Mouse (Mus musculus) forebrain, embryonic 16.5 days (tissue): ENCODE data around the gene Ldhc. TPM values are rescaled to one million over a fixed set of nuclear protein-coding genes. Genes with fewer than 3 reads are reported as not detected.
"Not testable (repeated sequence)": the region's sequence is repeated elsewhere in the genome, so short reads cannot be mapped to it uniquely, and the experiment has no call there.

Experiments used
- ATAC-seq: fragments of 200-750 bp; cut with Nextera tagmentation; 2 replicates; pipeline ENCODE4 v1.8.0; 2017; ENCODE audit warnings: mild to moderate bottlenecking, moderate library complexity
- H3K27ac ChIP-seq: fragments of 300-500 bp; sonication (generic); 2 replicates; pipeline ENCODE4 v1.5.1; 2014; ENCODE audit warnings: low read length, control low read depth
- H3K27me3 ChIP-seq: fragments of 300-500 bp; sonication (generic); replicated peaks from 2 replicates; pipeline ENCODE4 v1.6.1; 2014; ENCODE audit warnings: low read length; ENCODE audit not compliant: control insufficient read depth, insufficient read depth
- H3K36me3 ChIP-seq: fragments of 300-500 bp; sonication (generic); 2 replicates; pipeline ENCODE4 v1.6.1; 2014; ENCODE audit not compliant: control insufficient read depth, insufficient read depth
- H3K4me1 ChIP-seq: fragments of 300-500 bp; sonication (generic); replicated peaks from 2 replicates; pipeline ENCODE4 v1.6.1; 2014; ENCODE audit warnings: low read length; ENCODE audit not compliant: control insufficient read depth, insufficient read depth
- H3K4me2 ChIP-seq: fragments of 300-500 bp; sonication (generic); 2 replicates; pipeline ENCODE4 v1.6.1; 2014; ENCODE audit warnings: mild to moderate bottlenecking, low read length, control low read depth
- H3K4me3 ChIP-seq: fragments of 300-500 bp; sonication (generic); replicated peaks from 2 replicates; pipeline ENCODE4 v1.5.1; 2014; ENCODE audit warnings: mild to moderate bottlenecking, low read length, control low read depth
- H3K9ac ChIP-seq: fragments of 300-500 bp; sonication (generic); replicated peaks from 2 replicates; pipeline ENCODE4 v1.6.1; 2014; ENCODE audit warnings: low read depth, low read length, control low read depth
- H3K9me3 ChIP-seq: fragments of 300-500 bp; sonication (generic); 2 replicates; pipeline ENCODE4 v1.6.1; 2016; ENCODE audit warnings: low read length; ENCODE audit not compliant: control insufficient read depth
- WGBS: fragments of 180-500 bp; shearing (Covaris S2); extraction: QIAGEN DNeasy Blood & Tissue Kit; methylation state at CpG from one replicate; pipeline ENCODE4 v1.1.7; 2014; 5-methylcytosine and 5-hydroxymethylcytosine counted together
- polyA plus RNA-seq: library from polyadenylated mRNA; unstranded; fragments of >200 nt; fragmentation: Nextera tagmentation; extraction: Ambion mirVana; gene quantifications from 2 replicates; pipeline ENCODE4 v1.2.1, GENCODE M21; 2015

Ldhc gene
- polyA plus RNA-seq, 1 experiment from 2014 or later: 0.20 TPM

DNA sequence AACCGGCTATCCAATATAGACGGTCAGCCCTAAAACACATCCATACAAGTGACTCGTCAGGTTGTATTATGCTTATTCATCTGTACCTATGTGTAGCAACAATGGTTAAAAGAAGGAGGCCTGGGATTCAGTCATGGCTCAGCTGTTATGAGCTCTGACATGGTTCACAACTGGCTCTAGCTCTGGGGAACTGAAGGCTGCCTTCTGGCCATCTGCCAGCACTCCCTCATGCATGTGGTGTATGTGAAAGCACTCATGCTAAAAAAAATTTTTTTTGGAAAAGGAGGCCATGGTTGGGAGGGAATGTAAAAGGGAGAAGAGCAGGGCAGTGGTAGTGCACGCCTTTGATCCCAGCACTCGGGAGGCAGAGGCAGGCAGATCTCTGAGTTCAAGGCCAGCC is 18.8 kb downstream of the Ldhc start:
- H3K27ac ChIP-seq: no peak overlapping the region
- H3K9ac ChIP-seq: no peak overlapping the region
- H3K4me1 ChIP-seq: no peaks in the 10 kb centered on the region
- no peaks in the 10 kb centered on the region for H3K27me3 ChIP-seq
- H3K36me3 ChIP-seq: no peaks in the 10 kb centered on the region
- H3K4me3 ChIP-seq: no peak overlapping the region
- 97% methylated on average over 5 of the region's 5 CpGs for WGBS
- no peak overlapping the region for H3K4me2 ChIP-seq
- no peaks in the 10 kb centered on the region for H3K9me3 ChIP-seq
- no peak for ATAC-seq

GRCm38 (mm10) chr7:46880992-46881391 is 20.0 kb downstream of the Ldhc start:
- Histone ChIP-seq H3K4me3 (no peak overlapping the region), H3K9me3 (no peaks in the 10 kb centered on the region), H3K27ac (no peak overlapping the region), H3K4me1 (no peaks in the 10 kb centered on the region), H3K9ac (no peak overlapping the region), H3K36me3 (no peaks in the 10 kb centered on the region; the same call in 1 of the 2 replicates), H3K4me2 (no peak overlapping the region), H3K27me3 (no peaks in the 10 kb centered on the region)
- no peak for ATAC-seq
- 89% methylated on average over 2 of the region's 2 CpGs for WGBS

- WGBS: 83% methylated on average over 8 of the region's 8 CpGs
Observed at GRCm38 (mm10) chr7:46881941-46882340, 20.9 kb downstream of the Ldhc start.

DNA sequence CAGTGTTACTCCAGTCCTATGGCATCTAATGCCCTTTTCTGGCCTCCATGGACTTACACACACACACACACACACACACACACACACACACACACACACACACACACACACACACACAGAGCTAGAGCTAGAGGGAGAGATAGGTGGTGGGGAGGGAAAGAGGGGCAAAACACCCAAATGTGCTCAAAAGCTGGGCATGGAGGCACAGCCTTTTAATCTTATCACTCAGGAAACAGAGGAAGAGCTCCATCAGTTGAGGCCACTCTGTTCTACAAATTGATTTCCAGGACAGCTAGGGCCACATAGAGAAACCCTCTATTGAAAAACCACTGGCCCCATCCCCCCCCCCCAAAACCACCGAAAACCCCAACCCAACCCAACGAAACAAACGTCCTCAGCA is 22.3 kb downstream of the Ldhc start:
- Histone ChIP-seq H3K27me3 (no peaks in the 10 kb centered on the region), H3K4me2 (no peak overlapping the region), H3K36me3 (peaks cover 16% of the 10 kb centered on the region), H3K9me3 (no peaks in the 10 kb centered on the region), H3K4me1 (no peaks in the 10 kb centered on the region), H3K27ac (no peak overlapping the region), H3K9ac (no peak overlapping the region), H3K4me3 (no peak overlapping the region)
- 86% methylated on average over 3 of the region's 3 CpGs for WGBS
- no peak for ATAC-seq

More at GRCm38 (mm10) chr7:46881941-46882340, 20.9 kb downstream of the Ldhc start:
- not testable (repeated sequence) for H3K9me3 ChIP-seq, H3K4me2 ChIP-seq, H3K4me1 ChIP-seq, ATAC-seq, H3K9ac ChIP-seq, H3K4me3 ChIP-seq, H3K27ac ChIP-seq, H3K27me3 ChIP-seq, H3K36me3 ChIP-seq

DNA sequence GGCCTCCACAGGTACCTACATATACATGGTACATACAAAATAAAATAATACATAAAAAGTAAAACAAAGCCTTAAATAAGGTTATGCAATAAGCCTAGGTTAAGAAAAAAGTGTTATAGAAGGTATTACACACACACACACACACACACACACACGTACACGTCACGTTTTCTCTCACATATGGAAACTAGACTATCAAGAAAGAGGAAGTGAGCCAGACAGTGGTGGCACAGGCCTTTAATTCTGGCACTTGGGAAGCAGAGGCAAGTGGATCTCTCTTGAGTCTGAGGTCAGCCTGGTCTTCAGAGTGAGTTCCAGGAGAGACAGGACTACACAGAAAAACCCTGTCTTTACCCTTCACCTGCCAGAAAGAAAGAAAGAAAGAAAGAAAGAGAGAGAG is 34.5 kb downstream of the Ldhc start:
- WGBS: 85% methylated on average over 3 of the region's 3 CpGs
- H3K4me3 ChIP-seq: no peak overlapping the region
- H3K27me3 ChIP-seq: no peaks in the 10 kb centered on the region
- H3K9me3 ChIP-seq: no peaks in the 10 kb centered on the region
- no peak for ATAC-seq
- no peak overlapping the region for H3K27ac ChIP-seq
- no peaks in the 10 kb centered on the region for H3K4me1 ChIP-seq
- H3K4me2 ChIP-seq: no peak overlapping the region
- H3K36me3 ChIP-seq: peaks cover 44% of the 10 kb centered on the region
- no peak overlapping the region for H3K9ac ChIP-seq

DNA sequence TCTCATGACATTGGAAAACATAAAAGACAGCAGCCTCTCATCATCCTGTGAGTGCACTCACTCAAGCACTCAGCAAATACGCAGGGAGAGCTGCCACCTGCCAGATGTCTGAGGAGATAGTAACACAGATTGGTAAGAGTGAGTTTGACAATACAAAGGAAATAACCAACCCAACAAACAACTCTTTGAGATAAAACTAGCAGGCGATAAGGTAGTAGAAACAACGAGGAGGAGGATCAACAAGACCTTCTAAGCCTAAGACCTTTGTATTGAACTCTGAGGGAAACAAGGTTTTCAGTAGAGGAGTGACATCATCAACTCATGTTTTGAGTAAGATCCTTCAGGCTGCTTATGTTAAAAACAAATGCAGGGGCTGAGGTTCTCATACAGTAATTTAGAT is 38.3 kb downstream of the Ldhc start:
- H3K27me3 ChIP-seq: no peaks in the 10 kb centered on the region

GRCm38 (mm10) chr7:46911250-46911649 is 50.2 kb downstream of the Ldhc start:
- no peak overlapping the region for H3K9ac ChIP-seq
- no peaks in the 10 kb centered on the region; the same call in 1 of the 2 replicates for H3K4me1 ChIP-seq
- H3K27ac ChIP-seq: no peak overlapping the region
- ATAC-seq: no peak
- no peaks in the 10 kb centered on the region for H3K27me3 ChIP-seq
- peaks cover 41% of the 10 kb centered on the region for H3K36me3 ChIP-seq
- H3K4me3 ChIP-seq: no peak overlapping the region
- 91% methylated on average over 3 of the region's 3 CpGs for WGBS
- H3K4me2 ChIP-seq: no peak overlapping the region
- no peaks in the 10 kb centered on the region for H3K9me3 ChIP-seq

More for the DNA sequence above, 38.3 kb downstream of the Ldhc start:
- WGBS: 87% methylated on average over 3 of the region's 3 CpGs
- no peak overlapping the region for H3K27ac ChIP-seq
- H3K9ac ChIP-seq: no peak overlapping the region
- H3K4me1 ChIP-seq: no peaks in the 10 kb centered on the region
- H3K4me3 ChIP-seq: no peak overlapping the region
- H3K4me2 ChIP-seq: no peak overlapping the region
- peaks cover 37% of the 10 kb centered on the region for H3K36me3 ChIP-seq
- no peak for ATAC-seq
- no peaks in the 10 kb centered on the region for H3K9me3 ChIP-seq

- WGBS: 89% methylated on average over 3 of the region's 3 CpGs
- Histone ChIP-seq H3K4me2 (no peak overlapping the region), H3K4me1 (peaks cover 28% of the 10 kb centered on the region), H3K4me3 (no peak overlapping the region), H3K27me3 (no peaks in the 10 kb centered on the region), H3K9me3 (no peaks in the 10 kb centered on the region), H3K36me3 (peaks cover 10% of the 10 kb centered on the region), H3K27ac (no peak overlapping the region), H3K9ac (no peak overlapping the region)
- no peak for ATAC-seq
Observed at GRCm38 (mm10) chr7:46916376-46916775, 55.4 kb downstream of the Ldhc start.

- H3K9ac ChIP-seq: peak overlapping the region; percentile 89
- no peak overlapping the region; the same call in 1 of the 2 replicates for H3K27ac ChIP-seq
- peaks cover 2% of the 10 kb centered on the region for H3K36me3 ChIP-seq
- 19% methylated on average over 13 of the region's 13 CpGs for WGBS
- no peaks in the 10 kb centered on the region for H3K27me3 ChIP-seq
- H3K4me2 ChIP-seq: peak overlapping the region; percentile 90
- H3K4me3 ChIP-seq: peak overlapping the region; percentile 99
- H3K9me3 ChIP-seq: no peaks in the 10 kb centered on the region
- no peak for ATAC-seq
- H3K4me1 ChIP-seq: peaks cover 28% of the 10 kb centered on the region
Observed at GRCm38 (mm10) chr7:46918678-46919371, 57.8 kb downstream of the Ldhc start.
